Comparison of ENCODE assay signal across 27 mouse cellular contexts in the genomic region with DNA sequence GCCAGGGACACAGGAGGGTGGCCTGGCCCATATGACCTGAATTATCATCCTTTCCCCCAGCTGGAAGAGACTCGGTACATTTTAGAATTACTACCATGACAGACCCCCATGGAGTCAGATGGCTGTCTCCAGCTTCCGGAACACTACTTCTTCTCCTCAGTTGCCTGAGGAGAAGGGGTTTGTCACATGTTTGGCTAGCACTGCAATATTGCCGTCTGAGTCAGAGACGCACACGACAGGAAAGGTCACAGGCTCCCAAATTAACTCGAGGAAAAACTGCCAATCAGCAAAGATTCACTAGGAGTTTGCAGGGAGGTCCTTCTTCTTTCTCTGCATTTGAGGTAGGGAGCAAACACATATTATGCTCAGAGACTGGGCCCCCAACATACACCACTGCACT.
DNase-seq lines count a peak whose midpoint lies in the region; ATAC-seq and TF ChIP-seq lines count a peak whose summit lies in the region.
"Had no signal": no experiment of that assay in that cellular context is flagged by ENCODE, and none has a peak within 500 bp of the region (broad histone marks: within the 10 kb centered on the region; RNA-seq: fewer than 3 reads in every experiment).

No protein-coding gene starts in this region.

- H3K4me3 ChIP-seq in kidney, embryonic 16.5 days (ENCODE audit: low read length): no peak overlapping the region
- no peak overlapping the region for H3K4me3 ChIP-seq in bone marrow macrophage, adult 2 months (ENCODE audit: insufficient read depth, low read length)
- H3K4me3 ChIP-seq: forebrain, embryonic 13.5 days; limb, embryonic 10.5 days; limb, embryonic 15.5 days; neural tube, embryonic 13.5 days; stomach, embryonic 15.5 days had no signal

- WGBS in kidney, embryonic 16.5 days: 30% methylated on average over 6 of the region's 6 CpGs

- no peaks in the 10 kb centered on the region for H3K27me3 ChIP-seq in kidney, embryonic 16.5 days (ENCODE audit: insufficient read depth, low read length)
- H3K27me3 ChIP-seq: forebrain, embryonic 13.5 days; limb, embryonic 15.5 days; neural tube, embryonic 13.5 days; stomach, embryonic 15.5 days had no signal

- intact Hi-C loops in gastrocnemius, postnatal 14 days (cut with DNase I; ENCODE audit: low total_unique reads): no loop called here

- no peaks in the 10 kb centered on the region for H3K36me3 ChIP-seq in kidney, embryonic 16.5 days (ENCODE audit: insufficient read depth, low read length)
- H3K36me3 ChIP-seq: limb, embryonic 10.5 days; limb, embryonic 15.5 days; neural tube, embryonic 13.5 days; stomach, embryonic 15.5 days had no signal

- no peak overlapping the region for H3K9ac ChIP-seq in kidney, embryonic 16.5 days (replicated peaks; ENCODE audit: low read length)
- H3K9ac ChIP-seq: forebrain, embryonic 13.5 days; limb, embryonic 15.5 days; liver, embryonic 14.5 days; neural tube, embryonic 13.5 days; stomach, embryonic 15.5 days had no signal

- no peak for TF ChIP-seq CTCF in bone marrow macrophage, adult 2 months (IDR thresholded peaks at IDR 0.05; ENCODE audit: low read depth, low read length)

- no peak for TF ChIP-seq POLR2A in bone marrow macrophage, adult 2 months (IDR thresholded peaks at IDR 0.05; ENCODE audit: borderline replicate concordance, low read depth, low read length)

- H3K27ac ChIP-seq in kidney, embryonic 16.5 days (ENCODE audit: low read length): no peak overlapping the region
- H3K27ac ChIP-seq in bone marrow macrophage, adult 2 months (ENCODE audit: insufficient read depth, low read depth, low read length): peak overlapping the region; percentile 98
- H3K27ac ChIP-seq: forebrain, embryonic 13.5 days; limb, embryonic 10.5 days; limb, embryonic 15.5 days; liver, embryonic 14.5 days; neural tube, embryonic 13.5 days; stomach, embryonic 15.5 days had no signal

- DNase-seq in adrenal gland, postnatal 14 days: peak; percentile 23
- no peak for DNase-seq in adrenal gland, postnatal 4 days (ENCODE audit: low spot score in 2 of 2)
- peak; percentile 9 for DNase-seq in kidney, postnatal 10 days
- no peak for DNase-seq in right cerebral cortex, adult 18-20 months
- no peak for DNase-seq in gastrocnemius, postnatal 14 days
- DNase-seq: cerebellum, adult 9-10 months; cerebellum, postnatal 36 days; gastrocnemius, postnatal 10 days; heart, postnatal 14 days; kidney, adult 2 months; kidney, postnatal 14 days; layer of hippocampus, adult 9-11 months; lung, adult 2 months; lung, postnatal 14 days; retina, postnatal 1 day; right cerebral cortex, postnatal 25 days had no signal

- no peaks in the 10 kb centered on the region for H3K4me1 ChIP-seq in kidney, embryonic 16.5 days (ENCODE audit: insufficient read depth, low read length)
- peaks cover 58% of the 10 kb centered on the region for H3K4me1 ChIP-seq in bone marrow macrophage, adult 2 months (ENCODE audit: control insufficient read depth, insufficient read depth, low read length)
- H3K4me1 ChIP-seq: stomach, embryonic 15.5 days had no signal

- H3K4me2 ChIP-seq in kidney, embryonic 16.5 days (replicated peaks; ENCODE audit: low read depth, low read length): no peak overlapping the region
- H3K4me2 ChIP-seq: forebrain, embryonic 13.5 days; limb, embryonic 15.5 days; midbrain, embryonic 11.5 days; neural tube, embryonic 13.5 days; stomach, embryonic 15.5 days had no signal

- no peaks in the 10 kb centered on the region for H3K9me3 ChIP-seq in kidney, embryonic 16.5 days (ENCODE audit: low read length)
- H3K9me3 ChIP-seq: forebrain, embryonic 13.5 days; limb, embryonic 10.5 days; limb, embryonic 15.5 days; neural tube, embryonic 13.5 days; stomach, embryonic 15.5 days had no signal

- ATAC-seq in kidney, embryonic 16.5 days (ENCODE audit: low FRiP score, low TSS enrichment): no peak
- ATAC-seq: activated CD4-positive, CD25-positive, alpha-beta regulatory T cell, adult 4 months; CD4-positive, CD25-positive, alpha-beta regulatory T cell, adult 4 months; forebrain, embryonic 13.5 days had no signal

Comparison
In these comparisons a context has a peak if more than half of its experiments do, and no peak if none do; other contexts are left out.
1. DNase-seq: peak in adrenal gland, postnatal 14 days (single experiment) and kidney, postnatal 10 days (single experiment); none in adrenal gland, postnatal 4 days (0 of 2), right cerebral cortex, adult 18-20 months (single experiment) and gastrocnemius, postnatal 14 days (single experiment).